Mouse (Mus musculus) midbrain, embryonic 15.5 days (tissue): Measurements from ENCODE around the gene Pgam1. TPM values are rescaled to one million over a fixed set of nuclear protein-coding genes. Genes with fewer than 3 reads are reported as not detected.

Source experiments
- ATAC-seq: fragments of 200-750 bp; cut with Nextera tagmentation; replicated peaks from 2 replicates; pipeline ENCODE4 v1.8.0; 2017; ENCODE audit warnings: moderate TSS enrichment
- H3K27ac ChIP-seq: fragments of 300-500 bp; sonication (generic); 2 replicates; pipeline ENCODE4 v1.5.1; 2015; ENCODE audit warnings: mild to moderate bottlenecking, inconsistent platforms
- H3K27me3 ChIP-seq: fragments of 300-500 bp; sonication (generic); replicated peaks from 2 replicates; pipeline ENCODE4 v1.6.1; 2015; ENCODE audit warnings: inconsistent platforms
- H3K36me3 ChIP-seq: fragments of 300-500 bp; sonication (generic); replicated peaks from 2 replicates; pipeline ENCODE4 v1.6.1; 2015; ENCODE audit warnings: inconsistent platforms
- H3K4me1 ChIP-seq: fragments of 300-500 bp; sonication (generic); 2 replicates; pipeline ENCODE4 v1.6.1; 2015; ENCODE audit warnings: inconsistent platforms
- H3K4me2 ChIP-seq: fragments of 300-500 bp; sonication (generic); 2 replicates; pipeline ENCODE4 v1.6.1; 2015; ENCODE audit warnings: inconsistent platforms, mild to moderate bottlenecking, moderate library complexity
- H3K4me3 ChIP-seq: fragments of 300-500 bp; sonication (generic); 2 replicates; pipeline ENCODE4 v1.5.1; 2015; ENCODE audit warnings: mild to moderate bottlenecking, inconsistent platforms
- H3K9ac ChIP-seq: fragments of 300-500 bp; sonication (generic); 2 replicates; pipeline ENCODE4 v1.6.1; 2015; ENCODE audit warnings: mild to moderate bottlenecking, inconsistent platforms
- H3K9me3 ChIP-seq: fragments of 300-500 bp; sonication (generic); 2 replicates; pipeline ENCODE4 v1.6.1; 2016; ENCODE audit warnings: inconsistent platforms
- WGBS: fragments of 180-500 bp; shearing (Covaris S2); methylation state at CpG from one replicate; pipeline ENCODE4 v1.1.7; 2015; ENCODE audit warnings: mixed read lengths; 5-methylcytosine and 5-hydroxymethylcytosine counted together
- polyA plus RNA-seq: library from polyadenylated mRNA; unstranded; fragments of >200 nt; fragmentation: Nextera tagmentation; extraction: Ambion mirVana; gene quantifications from 2 replicates; pipeline ENCODE4 v1.2.1, GENCODE M21; 2015

The Pgam1 gene
- polyA plus RNA-seq, 1 experiment from 2014 or later = 484 TPM

DNA sequence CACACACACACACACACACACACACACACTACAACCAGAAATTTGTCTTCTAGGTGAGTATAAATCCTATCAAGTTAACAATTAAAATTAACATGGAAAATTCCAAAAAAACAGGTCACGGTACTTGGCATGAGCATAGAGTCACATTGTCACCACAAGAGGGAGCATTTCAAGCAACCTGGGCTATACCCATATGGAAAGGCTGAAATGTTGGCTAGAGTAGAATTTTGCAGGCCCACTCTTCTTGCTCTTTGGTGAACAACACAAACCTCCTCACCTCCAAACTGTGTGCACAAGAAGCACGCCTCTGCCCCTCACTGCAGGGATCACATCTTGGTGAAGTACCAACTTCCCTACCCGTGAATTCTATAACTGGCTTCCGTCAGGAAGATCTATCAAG is 12.9 kb upstream of the Pgam1 start:
- ATAC-seq = no peak
- H3K27ac ChIP-seq = no peak overlapping the region
- H3K9ac ChIP-seq = no peak overlapping the region
- no peaks in the 10 kb centered on the region for H3K27me3 ChIP-seq
- H3K36me3 ChIP-seq = no peaks in the 10 kb centered on the region
- no peak overlapping the region for H3K4me3 ChIP-seq
- H3K4me1 ChIP-seq = peaks cover 22% of the 10 kb centered on the region
- H3K9me3 ChIP-seq = no peaks in the 10 kb centered on the region
- H3K4me2 ChIP-seq = no peak overlapping the region
- 51% methylated on average over 4 of the region's 4 CpGs for WGBS

DNA sequence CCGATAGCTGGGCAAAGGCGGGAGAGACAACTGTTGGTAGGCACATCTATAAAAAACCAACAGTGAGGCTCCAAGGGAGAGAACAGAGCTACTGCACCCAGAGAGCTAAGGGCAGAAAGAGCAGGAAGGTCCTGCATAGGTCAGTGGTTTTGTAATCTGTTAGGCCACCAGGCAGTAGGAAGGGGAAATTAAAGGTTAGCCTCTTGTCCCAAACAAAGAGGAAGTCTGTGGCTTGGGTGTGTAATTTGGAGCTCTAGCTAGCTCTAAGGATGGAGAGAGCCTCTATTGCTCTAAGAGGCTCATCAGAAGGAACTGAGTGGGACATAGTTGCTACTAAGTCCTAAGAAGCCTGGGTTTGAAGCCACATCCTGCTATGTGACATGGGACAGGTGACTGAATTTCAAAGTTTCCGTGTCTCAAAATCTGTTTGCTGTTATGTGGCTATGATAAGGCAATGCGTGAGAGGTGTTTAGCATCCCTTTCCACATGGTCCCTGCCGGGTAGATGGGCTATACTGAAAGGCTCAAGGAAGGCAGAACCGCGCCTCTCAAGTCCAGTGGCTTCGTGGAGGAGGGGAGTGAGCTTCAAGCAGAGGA is 11.1 kb upstream of the Pgam1 start:
- H3K27ac ChIP-seq = no peak overlapping the region
- WGBS = 90% methylated on average over 8 of the region's 8 CpGs
- ATAC-seq = no peak

DNA sequence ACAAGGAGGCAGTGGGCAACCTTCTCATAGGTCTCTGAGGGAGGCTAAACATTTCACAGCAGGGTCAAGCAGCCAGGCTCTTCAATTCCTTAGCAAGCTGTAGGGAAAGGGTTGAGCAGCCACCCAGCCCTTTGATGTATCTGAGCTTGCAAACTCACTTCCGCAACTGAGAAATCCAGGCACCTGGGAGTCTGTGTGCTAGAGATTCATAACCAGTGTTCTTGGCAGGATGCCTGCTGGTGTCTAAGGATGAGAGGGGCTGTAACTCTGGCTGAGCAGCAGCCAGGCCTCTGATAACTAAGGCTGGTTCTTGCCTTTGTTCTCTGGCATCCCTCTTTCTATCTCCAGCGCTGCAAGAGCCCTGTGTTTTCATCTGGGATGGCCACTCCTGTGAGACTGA is 10.0 kb upstream of the Pgam1 start:
- Histone ChIP-seq H3K4me2 (no peak overlapping the region), H3K4me3 (no peak overlapping the region), H3K27me3 (no peaks in the 10 kb centered on the region), H3K36me3 (no peaks in the 10 kb centered on the region), H3K27ac (no peak overlapping the region), H3K4me1 (peaks cover under 1% of the 10 kb centered on the region), H3K9me3 (no peaks in the 10 kb centered on the region), H3K9ac (no peak overlapping the region)
- no peak for ATAC-seq
- WGBS = 64% methylated on average over 2 of the region's 2 CpGs

More for the DNA sequence above, 11.1 kb upstream of the Pgam1 start:
- peaks cover 6% of the 10 kb centered on the region for H3K4me1 ChIP-seq
- H3K9ac ChIP-seq = no peak overlapping the region
- H3K27me3 ChIP-seq = no peaks in the 10 kb centered on the region
- no peaks in the 10 kb centered on the region for H3K9me3 ChIP-seq
- H3K4me2 ChIP-seq = no peak overlapping the region
- H3K4me3 ChIP-seq = no peak overlapping the region
- H3K36me3 ChIP-seq = no peaks in the 10 kb centered on the region

DNA sequence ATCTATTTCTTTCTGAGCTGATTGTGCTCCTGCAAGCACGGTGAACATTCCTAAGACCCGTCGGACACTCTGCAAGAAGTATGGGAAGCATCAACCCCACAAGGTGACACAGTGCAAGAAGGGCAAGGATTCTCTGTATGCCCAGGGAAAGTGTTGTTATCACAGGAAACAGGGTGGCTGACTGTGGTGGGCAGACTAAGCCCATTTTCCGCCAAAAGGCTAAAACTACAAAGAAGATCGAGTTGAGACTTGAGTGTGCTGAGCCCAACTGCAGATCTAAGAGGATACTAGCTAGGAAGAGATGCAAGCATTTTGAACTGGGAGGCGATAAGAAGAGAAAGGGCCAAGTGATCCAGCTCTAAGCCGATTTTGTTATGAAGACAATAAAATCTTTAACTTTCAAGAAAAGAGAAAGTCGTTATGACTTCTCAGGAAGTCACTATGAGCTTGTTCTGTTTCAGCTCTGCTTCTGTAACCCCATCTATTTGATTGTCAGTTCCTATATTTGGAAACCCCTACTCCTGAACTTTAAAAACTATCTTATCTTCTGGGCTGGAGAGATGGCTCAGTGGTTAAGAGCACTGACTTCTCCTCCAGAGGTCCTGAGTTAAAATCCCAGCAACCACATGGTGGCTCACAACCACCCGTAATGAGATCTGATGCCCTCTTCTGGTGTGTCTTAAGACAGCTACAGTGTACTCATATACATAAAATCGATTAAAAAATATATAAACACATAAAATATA is 8.7 kb upstream of the Pgam1 start:
- 87% methylated on average over 10 of the region's 10 CpGs for WGBS
- Histone ChIP-seq H3K36me3 (no peaks in the 10 kb centered on the region), H3K27ac (no peak overlapping the region), H3K9me3 (no peaks in the 10 kb centered on the region), H3K9ac (no peak overlapping the region), H3K4me3 (no peak overlapping the region), H3K4me1 (no peaks in the 10 kb centered on the region), H3K27me3 (no peaks in the 10 kb centered on the region), H3K4me2 (no peak overlapping the region)
- ATAC-seq = no peak

DNA sequence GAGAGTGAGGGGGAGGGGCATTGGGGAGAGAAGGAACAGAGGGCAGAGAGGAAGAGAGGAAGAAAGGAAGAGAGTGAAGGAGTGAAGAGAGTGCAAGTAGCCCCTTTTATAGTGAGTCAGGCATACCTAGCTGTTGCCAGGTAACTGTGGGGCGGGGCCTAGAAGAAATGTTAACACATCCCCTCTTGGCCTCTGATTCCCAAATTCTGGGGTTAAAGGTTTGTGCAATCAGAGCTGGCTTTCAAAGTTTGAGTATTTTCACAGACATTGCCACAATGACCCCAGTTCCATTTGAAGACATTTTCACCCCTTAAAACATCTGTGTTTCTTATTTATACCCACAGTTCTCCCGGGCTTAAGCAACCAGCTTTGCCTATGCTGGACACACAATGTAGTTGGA is 6.5 kb upstream of the Pgam1 start:
- Histone ChIP-seq H3K27me3 (no peaks in the 10 kb centered on the region), H3K4me3 (no peak overlapping the region), H3K9me3 (no peaks in the 10 kb centered on the region), H3K4me2 (no peak overlapping the region), H3K36me3 (no peaks in the 10 kb centered on the region), H3K27ac (no peak overlapping the region), H3K9ac (no peak overlapping the region), H3K4me1 (no peaks in the 10 kb centered on the region)
- ATAC-seq = no peak
- 86% methylated on average over 2 of the region's 2 CpGs for WGBS

DNA sequence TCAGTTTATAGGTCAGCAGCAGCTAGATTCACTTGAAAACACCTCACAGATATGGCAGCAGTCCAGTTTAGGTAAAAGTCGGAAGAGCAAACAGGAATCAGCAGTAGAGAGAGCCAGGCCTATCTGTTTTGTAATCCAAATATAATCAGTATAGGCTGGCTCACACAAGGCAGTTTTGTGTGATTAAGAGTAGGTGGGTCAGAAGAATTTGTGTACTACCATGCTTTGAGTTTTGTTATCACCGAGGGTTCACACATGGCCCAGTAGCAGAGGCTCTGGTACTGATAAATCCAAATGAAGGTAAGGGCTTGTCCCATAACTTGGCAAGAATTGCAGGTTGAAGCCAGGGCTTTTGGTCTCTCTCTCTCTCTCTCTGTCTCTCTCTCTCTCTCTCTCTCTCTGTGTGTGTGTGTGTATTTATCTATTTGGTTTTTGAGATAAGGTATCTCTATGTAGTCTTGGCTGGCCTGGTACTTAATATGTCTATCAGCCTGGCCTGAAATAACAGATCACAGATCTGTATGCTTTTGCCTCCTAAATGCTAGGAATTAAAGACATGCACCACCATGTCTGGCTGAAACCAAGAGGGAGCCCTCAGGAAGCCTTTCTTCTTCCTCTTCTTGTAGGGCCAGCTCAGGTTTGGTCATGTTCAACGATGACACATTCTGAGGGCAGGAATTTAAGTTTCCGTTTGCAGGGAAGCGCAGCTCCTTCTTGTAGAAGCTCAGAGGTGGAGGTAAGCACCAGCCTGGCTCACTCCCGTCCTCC is 5.2 kb upstream of the Pgam1 start:
- Histone ChIP-seq H3K4me2 (no peak overlapping the region), H3K27me3 (no peaks in the 10 kb centered on the region), H3K36me3 (no peaks in the 10 kb centered on the region), H3K27ac (no peak overlapping the region), H3K9ac (no peak overlapping the region), H3K9me3 (no peaks in the 10 kb centered on the region), H3K4me3 (no peak overlapping the region), H3K4me1 (no peaks in the 10 kb centered on the region)
- no peak for ATAC-seq
- 71% methylated on average over 6 of the region's 6 CpGs for WGBS

DNA sequence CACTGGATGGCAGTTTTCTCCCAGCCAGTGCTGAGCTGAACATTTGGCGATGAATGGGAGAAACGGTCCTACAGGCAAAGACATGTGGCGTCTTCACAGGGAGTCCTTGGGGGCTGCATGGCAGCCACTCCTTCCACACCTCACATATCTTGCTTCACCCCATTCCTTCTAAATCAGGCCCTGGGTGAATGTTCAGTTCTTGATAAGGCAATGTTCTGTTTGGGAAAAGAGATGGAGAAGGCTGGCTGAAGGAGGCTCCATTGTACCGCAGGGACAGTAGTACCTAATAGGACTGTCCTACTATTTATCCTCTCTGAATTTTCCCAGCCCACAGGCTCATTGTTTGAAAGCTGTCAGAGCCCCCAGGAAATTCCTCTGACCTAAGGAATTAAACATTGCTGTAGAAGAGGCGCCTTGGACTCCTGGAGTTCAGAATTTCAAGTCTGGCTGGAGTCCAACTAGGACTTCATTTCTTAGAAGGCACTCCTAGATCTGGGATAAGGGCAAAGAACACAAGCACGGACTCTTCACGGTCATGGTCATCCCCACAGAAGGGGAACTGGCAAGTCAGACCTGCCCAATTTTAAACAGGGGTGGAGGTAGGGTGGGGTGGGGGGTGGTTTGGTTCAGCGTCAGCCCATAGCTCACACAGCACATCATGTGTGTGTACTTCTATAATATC is 4.5 kb upstream of the Pgam1 start:
- no peak overlapping the region for H3K27ac ChIP-seq
- H3K9ac ChIP-seq = no peak overlapping the region
- 58% methylated on average over 8 of the region's 8 CpGs for WGBS
- no peaks in the 10 kb centered on the region for H3K9me3 ChIP-seq
- H3K4me1 ChIP-seq = no peaks in the 10 kb centered on the region
- no peak overlapping the region for H3K4me3 ChIP-seq
- H3K27me3 ChIP-seq = no peaks in the 10 kb centered on the region
- no peaks in the 10 kb centered on the region for H3K36me3 ChIP-seq
- no peak for ATAC-seq
- no peak overlapping the region for H3K4me2 ChIP-seq

DNA sequence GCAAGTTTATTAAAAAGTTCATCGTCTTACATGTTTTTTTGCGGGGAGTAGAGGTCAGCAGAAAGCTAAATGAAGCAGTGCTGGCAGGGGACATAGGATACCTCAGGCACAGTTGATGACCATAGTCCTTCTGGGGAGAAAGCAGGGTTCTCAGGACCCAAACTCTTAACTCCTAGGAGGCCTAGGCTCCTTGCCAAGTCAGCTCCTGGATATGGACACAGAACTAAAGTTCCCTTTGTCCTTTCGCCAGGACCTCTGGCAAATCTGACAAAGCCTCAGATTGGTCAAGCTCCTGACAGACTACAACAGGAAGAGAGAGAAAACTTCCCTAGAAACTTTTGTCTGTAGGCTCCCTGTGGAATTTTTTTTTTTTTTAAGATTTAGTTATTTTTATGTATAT is 3.0 kb upstream of the Pgam1 start:
- H3K4me2 ChIP-seq = no peak overlapping the region
- no peak for ATAC-seq
- H3K9me3 ChIP-seq = no peaks in the 10 kb centered on the region
- H3K9ac ChIP-seq = no peak overlapping the region
- no peak overlapping the region for H3K4me3 ChIP-seq
- H3K27ac ChIP-seq = no peak overlapping the region
- H3K27me3 ChIP-seq = no peaks in the 10 kb centered on the region
- 85% methylated on average over 3 of the region's 3 CpGs for whole genome bisulfite sequencing
- no peaks in the 10 kb centered on the region for H3K36me3 ChIP-seq
- H3K4me1 ChIP-seq = peaks cover 14% of the 10 kb centered on the region

DNA sequence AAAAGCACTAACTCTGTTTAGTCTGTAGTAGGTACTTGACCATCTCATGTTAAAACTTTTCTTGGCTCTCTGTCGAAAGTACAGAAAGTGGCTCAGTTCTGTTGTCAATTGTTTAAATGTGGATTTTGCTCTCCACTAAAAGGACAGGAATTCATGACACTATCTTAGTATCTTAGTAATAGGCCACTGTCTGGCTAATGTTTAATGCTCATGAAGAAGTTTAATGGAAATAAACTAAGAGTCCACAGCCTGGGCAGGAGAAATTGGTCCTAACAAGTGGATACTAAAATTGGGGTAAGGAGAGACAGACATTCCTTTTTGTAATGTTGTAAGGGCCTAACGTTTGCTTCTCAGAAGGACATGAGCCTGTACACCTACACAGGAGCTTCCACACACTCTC is 1.3 kb upstream of the Pgam1 start:
- Histone ChIP-seq H3K9ac (no peak overlapping the region), H3K4me2 (no peak overlapping the region), H3K4me3 (no peak overlapping the region), H3K4me1 (peaks cover 23% of the 10 kb centered on the region), H3K27ac (no peak overlapping the region), H3K36me3 (no peaks in the 10 kb centered on the region), H3K9me3 (no peaks in the 10 kb centered on the region), H3K27me3 (no peaks in the 10 kb centered on the region)
- WGBS = 92% methylated on average over 2 of the region's 2 CpGs
- ATAC-seq = no peak

DNA sequence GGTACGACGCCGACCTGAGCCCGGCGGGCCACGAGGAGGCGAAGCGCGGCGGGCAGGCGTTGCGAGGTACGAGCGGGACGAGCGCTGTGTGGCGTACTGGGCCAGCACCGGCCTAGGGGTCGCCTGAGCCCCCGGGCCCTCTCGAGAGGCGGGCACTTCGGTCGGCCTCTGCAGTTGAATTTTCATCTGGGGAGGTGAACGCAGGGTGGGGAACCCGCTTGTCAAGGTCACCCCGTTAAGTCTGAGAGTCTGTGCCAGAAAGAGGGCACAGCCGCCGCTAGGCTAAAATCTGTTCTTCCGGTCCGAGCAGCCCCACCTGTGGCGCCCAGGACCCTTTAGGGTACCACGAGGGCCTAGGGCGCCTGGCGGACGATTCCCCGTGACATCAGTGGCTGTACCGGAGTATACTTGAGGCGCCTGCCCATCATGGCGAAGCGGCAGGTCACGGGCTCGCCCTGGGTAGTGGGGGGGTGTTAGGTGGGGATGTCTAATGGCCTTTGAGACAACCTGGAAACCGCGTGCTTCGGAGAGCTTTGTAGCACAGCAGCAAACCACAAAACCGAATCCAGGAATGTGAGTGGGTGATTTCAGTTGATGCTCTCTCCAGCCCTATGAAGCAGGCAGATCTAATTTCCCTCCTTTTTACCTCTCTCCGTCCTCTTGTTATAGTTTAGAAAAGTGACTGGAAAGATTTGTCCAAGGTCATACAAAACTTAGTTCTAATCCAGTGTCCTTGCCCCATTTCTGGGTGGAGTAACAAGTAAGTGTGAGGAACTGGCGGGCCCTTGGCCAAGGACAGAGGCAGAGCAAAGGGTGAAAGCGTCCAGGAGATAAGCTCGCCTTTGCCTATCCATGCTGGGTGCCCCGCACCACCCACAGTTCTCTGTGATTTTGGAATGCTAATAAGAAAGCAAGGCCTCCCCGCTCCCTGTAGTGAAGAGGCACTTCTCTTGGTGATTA is 678 bp downstream of the Pgam1 start:
- Histone ChIP-seq H3K4me3 (peak overlapping the region; percentile 64), H3K27me3 (no peaks in the 10 kb centered on the region), H3K36me3 (peaks cover 15% of the 10 kb centered on the region), H3K9me3 (no peaks in the 10 kb centered on the region), H3K27ac (peak overlapping the region; percentile 86), H3K4me1 (peaks cover 23% of the 10 kb centered on the region), H3K9ac (peak overlapping the region; percentile 68), H3K4me2 (peak overlapping the region; percentile 88)
- ATAC-seq = peak; percentile 88
- under 1% methylated on average over 53 of the region's 53 CpGs for WGBS

DNA sequence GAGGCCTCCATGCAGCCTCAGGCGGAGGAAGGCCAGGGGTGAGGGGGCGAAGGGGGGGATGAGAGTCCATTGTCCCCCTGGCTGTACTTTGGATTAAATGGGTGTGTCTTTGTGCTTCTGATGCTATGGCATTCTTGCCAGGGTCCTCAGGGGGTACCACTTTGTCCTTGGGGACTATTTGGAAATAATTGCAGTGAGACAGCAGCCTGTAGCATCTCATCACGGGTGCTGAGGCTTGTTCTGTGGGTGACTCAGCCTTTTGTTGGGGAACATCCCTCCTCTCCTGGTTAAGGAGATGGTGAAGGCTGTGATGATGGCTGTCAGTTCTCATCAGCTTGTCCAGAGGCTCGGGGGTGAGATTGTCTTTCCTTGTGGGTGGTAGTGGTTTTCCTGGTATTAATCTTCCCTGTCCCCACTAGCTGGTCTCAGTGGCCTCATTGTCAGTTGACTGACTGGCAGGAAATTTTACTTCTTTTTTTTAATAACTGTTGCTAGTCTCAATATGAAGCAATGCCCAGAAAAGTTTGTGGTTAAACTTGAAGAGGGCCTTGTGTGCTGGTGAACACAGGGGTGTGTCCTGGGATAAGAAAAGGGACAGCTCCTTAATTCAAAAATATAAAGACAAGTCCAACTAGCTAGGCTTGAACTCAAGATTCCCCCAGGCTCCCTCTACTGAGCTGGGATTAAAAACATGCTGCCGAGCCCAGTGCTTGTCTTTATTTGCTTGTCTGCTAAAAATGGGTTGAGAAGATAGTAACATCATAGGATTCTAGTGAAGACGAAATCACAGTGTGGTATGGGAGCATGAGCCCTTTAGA is 2.3 kb downstream of the Pgam1 start:
- 32% methylated on average over 6 of the region's 6 CpGs for WGBS
- no peak for ATAC-seq
- Histone ChIP-seq H3K9me3 (no peaks in the 10 kb centered on the region), H3K9ac (peak overlapping the region; percentile 68), H3K27me3 (no peaks in the 10 kb centered on the region), H3K4me2 (peak overlapping the region; percentile 88), H3K4me3 (peak overlapping the region; percentile 64), H3K4me1 (peaks cover 23% of the 10 kb centered on the region), H3K27ac (no peak overlapping the region), H3K36me3 (peaks cover 20% of the 10 kb centered on the region)
